In genomic region chr4:84510466-84510865, GRCm38 (mm10) we compare ENCODE assay signal across 24 mouse cellular contexts.
DNase-seq lines count a peak whose midpoint lies in the region; ATAC-seq and TF ChIP-seq lines count a peak whose summit lies in the region.
"Had no signal": no experiment of that assay in that cellular context is flagged by ENCODE, and none has a peak within 500 bp of the region (broad histone marks: within the 10 kb centered on the region; RNA-seq: fewer than 3 reads in every experiment).

No protein-coding gene starts in this region.

- in situ Hi-C loops in Patski (cut with MboI; ENCODE audit: low pct_unique_long_range_greater_than_20kb): no loop called here

- TF ChIP-seq POLR2A in kidney, adult 2 months (IDR thresholded peaks at IDR 0.05; ENCODE audit: low read depth, low read length): no peak

- H3K27me3 ChIP-seq in kidney, adult 2 months (replicated peaks; ENCODE audit: control insufficient read depth, insufficient read depth, low read length): no peaks in the 10 kb centered on the region
- no peaks in the 10 kb centered on the region for H3K27me3 ChIP-seq in Patski
- H3K27me3 ChIP-seq: embryonic facial prominence, embryonic 15.5 days; kidney, embryonic 15.5 days; liver, embryonic 15.5 days; midbrain, embryonic 12.5 days had no signal

- no peaks in the 10 kb centered on the region; the same call in 1 of the 2 replicates for H3K4me1 ChIP-seq in kidney, adult 2 months (ENCODE audit: control insufficient read depth, insufficient read depth, low read length)
- H3K4me1 ChIP-seq: forebrain, embryonic 10.5 days; heart, embryonic 10.5 days; hindbrain, embryonic 10.5 days; kidney, embryonic 15.5 days; liver, embryonic 15.5 days; midbrain, embryonic 12.5 days had no signal

- H3K4me3 ChIP-seq in kidney, adult 2 months (ENCODE audit: insufficient read depth, low read depth, low read length): no peak overlapping the region
- H3K4me3 ChIP-seq: embryonic facial prominence, embryonic 15.5 days; forebrain, embryonic 10.5 days; heart, embryonic 10.5 days; hindbrain, embryonic 10.5 days; kidney, embryonic 15.5 days; liver, embryonic 15.5 days; midbrain, embryonic 12.5 days had no signal

- peak; percentile 23 for DNase-seq in kidney, adult 2 months
- no peak for DNase-seq in kidney, postnatal 14 days
- DNase-seq in 3T3-L1 (ENCODE audit: low read depth, low spot score) (peak; percentile 83), Patski (ENCODE audit: low read depth, low spot score) (no peak)
- peak; percentile 71 for DNase-seq in fibroblast of lung, adult 2 months (ENCODE audit: low read depth)
- no peak for DNase-seq in thymus, postnatal 36 days
- no peak for DNase-seq in urinary bladder, postnatal 25 days (ENCODE audit: low spot score)
- DNase-seq: adrenal gland, adult 8-10 months; cerebellum, adult 2 months; cerebellum, postnatal 25 days; kidney, postnatal 4 days; layer of hippocampus, adult 9-11 months; liver; thymus, adult 2 months had no signal

- TF ChIP-seq CTCF in kidney, adult 2 months (conservative IDR thresholded peaks at IDR 0.05; ENCODE audit: insufficient read depth, insufficient read length, low read depth, low read length): no peak
- no peak for TF ChIP-seq CTCF in Patski (IDR thresholded peaks at IDR 0.05)

- no peak overlapping the region for H3K27ac ChIP-seq in kidney, adult 2 months (ENCODE audit: insufficient read depth, low read depth, low read length)
- H3K27ac ChIP-seq: embryonic facial prominence, embryonic 15.5 days; forebrain, embryonic 10.5 days; heart, embryonic 10.5 days; hindbrain, embryonic 10.5 days; kidney, embryonic 15.5 days; liver, embryonic 15.5 days; midbrain, embryonic 12.5 days; stomach, postnatal 0 days had no signal

- CTCF ChIA-PET in Patski (lab: Charles Lee): interaction anchor here (0.9 kb wide), 1 partner anchor 40 kb away, joined by 3 read pairs; no protein-coding TSS in a partner anchor

- peak; percentile 26 for ATAC-seq in Patski
- ATAC-seq: forebrain, embryonic 16.5 days; intestine, postnatal 0 days had no signal

- 94% methylated on average over 1 of the region's 1 CpGs for WGBS in kidney, adult 2 months

- POLR2A ChIA-PET in Patski (lab: Charles Lee): no interaction called here

- no peaks in the 10 kb centered on the region for H3K36me3 ChIP-seq in kidney, adult 2 months (ENCODE audit: control insufficient read depth, insufficient read depth, low read length)
- H3K36me3 ChIP-seq: embryonic facial prominence, embryonic 15.5 days; forebrain, embryonic 10.5 days; heart, embryonic 10.5 days; hindbrain, embryonic 10.5 days; kidney, embryonic 15.5 days; liver, embryonic 15.5 days; midbrain, embryonic 12.5 days had no signal

Comparison
In these comparisons a context has a peak if more than half of its experiments do, and no peak if none do; other contexts are left out.
1. DNase-seq: peak in kidney, adult 2 months (single experiment), 3T3-L1 (single experiment) and fibroblast of lung, adult 2 months (single experiment); none in kidney, postnatal 14 days (single experiment), Patski (single experiment), thymus, postnatal 36 days (0 of 2) and urinary bladder, postnatal 25 days (single experiment).